ENCODE assay signal across 24 mouse cellular contexts in the genomic region with DNA sequence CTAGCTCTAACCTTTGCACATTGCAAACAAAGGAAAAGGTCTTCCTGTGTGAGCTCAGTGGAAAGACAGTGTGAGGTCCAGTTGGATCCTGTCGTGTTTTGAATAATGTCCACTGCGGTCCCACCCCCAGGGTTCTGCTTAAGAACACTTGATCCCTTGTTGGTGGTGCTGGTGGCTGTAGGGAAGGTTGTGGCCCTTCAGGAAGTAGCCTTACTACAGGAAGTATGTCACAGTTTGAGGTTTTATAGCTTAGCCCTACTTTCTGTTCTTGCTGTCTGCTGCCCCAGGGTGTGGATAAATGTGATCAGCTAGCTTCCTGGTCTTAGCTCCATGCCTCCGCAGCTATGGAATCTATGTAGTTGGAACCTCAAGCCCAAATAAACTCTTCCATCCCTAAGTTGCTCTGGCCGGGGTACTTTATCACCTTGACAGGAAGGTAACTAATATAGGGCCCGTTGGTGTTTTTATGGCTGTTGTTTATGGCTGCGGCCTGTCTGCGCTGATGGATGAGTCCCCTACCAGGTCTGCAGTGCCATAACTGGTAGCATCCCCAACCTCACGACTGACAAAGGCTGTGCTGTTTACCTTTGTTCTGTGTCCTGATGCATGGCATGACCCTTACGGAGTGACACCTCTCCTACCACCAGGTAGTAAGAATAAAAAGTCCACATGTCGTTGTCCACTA.
DNase-seq lines count a peak whose midpoint lies in the region; ATAC-seq lines count a peak whose summit lies in the region.
"Had no signal": no experiment of that assay in that cellular context is flagged by ENCODE, and none has a peak within 500 bp of the region (broad histone marks: within the 10 kb centered on the region; RNA-seq: fewer than 3 reads in every experiment).

No protein-coding gene starts in this region.

- H3K4me1 ChIP-seq in kidney, embryonic 15.5 days, result peaks cover 10% of the 10 kb centered on the region
- H3K4me1 ChIP-seq in limb, embryonic 11.5 days (ENCODE audit: control insufficient read depth, insufficient read depth, low read length), result no peaks in the 10 kb centered on the region
- H3K4me1 ChIP-seq: embryonic facial prominence, embryonic 15.5 days; forebrain, embryonic 15.5 days had no signal

- DNase-seq in kidney, adult 11 months, result no peak
- DNase-seq in ES-CJ7 (ENCODE audit: low read depth, low spot score), result peak; percentile 35
- DNase-seq in embryo, embryonic 10 days (ENCODE audit: low spot score), result peak; percentile 40
- DNase-seq in limb, embryonic 11.5 days (ENCODE audit: low spot score), result peak; percentile 23
- DNase-seq in heart, postnatal 4 days, result no peak
- DNase-seq in layer of hippocampus, adult 18-20 months (ENCODE audit: low spot score in 2 of 2), result no peak
- DNase-seq: adrenal gland, adult 2 months; cerebellum, adult 11 months; cerebellum, adult 9-11 months; heart, adult 11 months; kidney, adult 18-20 months; midbrain, embryonic 14.5 days; right cerebral cortex, adult 18-20 months had no signal

- H3K27ac ChIP-seq in kidney, embryonic 15.5 days, result no peak overlapping the region
- H3K27ac ChIP-seq in limb, embryonic 11.5 days (replicated peaks; ENCODE audit: low read depth, low read length), result no peak overlapping the region
- H3K27ac ChIP-seq: embryonic facial prominence, embryonic 15.5 days; forebrain, embryonic 15.5 days; hindbrain, embryonic 13.5 days; left cerebral cortex, adult 2 months; macrophage; neural tube, embryonic 15.5 days had no signal

- no peak overlapping the region for H3K4me2 ChIP-seq in kidney, embryonic 15.5 days
- H3K4me2 ChIP-seq in limb, embryonic 11.5 days (ENCODE audit: low read depth, severe bottlenecking), result no peak overlapping the region
- H3K4me2 ChIP-seq: embryonic facial prominence, embryonic 15.5 days; forebrain, embryonic 15.5 days; heart, embryonic 11.5 days; hindbrain, embryonic 13.5 days; neural tube, embryonic 15.5 days had no signal

- H3K36me3 ChIP-seq in kidney, embryonic 15.5 days, result no peaks in the 10 kb centered on the region
- no peaks in the 10 kb centered on the region for H3K36me3 ChIP-seq in limb, embryonic 11.5 days (ENCODE audit: control insufficient read depth, insufficient read depth, low read length)
- H3K36me3 ChIP-seq: embryonic facial prominence, embryonic 15.5 days; forebrain, embryonic 15.5 days; hindbrain, embryonic 13.5 days; neural tube, embryonic 15.5 days had no signal

- H3K27me3 ChIP-seq in kidney, embryonic 15.5 days, result no peaks in the 10 kb centered on the region
- H3K27me3 ChIP-seq in limb, embryonic 11.5 days (ENCODE audit: control insufficient read depth, insufficient read depth, low read length), result no peaks in the 10 kb centered on the region
- H3K27me3 ChIP-seq: embryonic facial prominence, embryonic 15.5 days; forebrain, embryonic 15.5 days; hindbrain, embryonic 13.5 days; neural tube, embryonic 15.5 days had no signal

- peak; percentile 71; the same call in 1 of the 2 replicates for ATAC-seq in kidney, embryonic 15.5 days (replicated peaks; ENCODE audit: low FRiP score)
- no peak for ATAC-seq in limb, embryonic 11.5 days (ENCODE audit: insufficient number of reproducible peaks, low FRiP score, low TSS enrichment, low read depth)
- ATAC-seq: CD4-positive, CD25-positive, alpha-beta regulatory T cell, adult 4 months; forebrain, embryonic 15.5 days; lung, postnatal 0 days had no signal

- no peaks in the 10 kb centered on the region for H3K9me3 ChIP-seq in kidney, embryonic 15.5 days (replicated peaks)
- H3K9me3 ChIP-seq in limb, embryonic 11.5 days (ENCODE audit: control insufficient read depth, low read length), result no peaks in the 10 kb centered on the region
- H3K9me3 ChIP-seq: embryonic facial prominence, embryonic 15.5 days; forebrain, embryonic 15.5 days; hindbrain, embryonic 13.5 days; neural tube, embryonic 15.5 days had no signal

- 12% methylated on average over 10 of the region's 10 CpGs for WGBS in kidney, embryonic 15.5 days
- WGBS in limb, embryonic 11.5 days, result 22% methylated on average over 10 of the region's 10 CpGs

- H3K4me3 ChIP-seq in kidney, embryonic 15.5 days (replicated peaks), result no peak overlapping the region
- H3K4me3 ChIP-seq in limb, embryonic 11.5 days (ENCODE audit: low read depth, low read length), result no peak overlapping the region
- H3K4me3 ChIP-seq: embryonic facial prominence, embryonic 15.5 days; forebrain, embryonic 15.5 days; hindbrain, embryonic 13.5 days; left cerebral cortex, adult 2 months; myocyte; neural tube, embryonic 15.5 days had no signal

- H3K9ac ChIP-seq in kidney, embryonic 15.5 days, result no peak overlapping the region
- H3K9ac ChIP-seq in limb, embryonic 11.5 days (ENCODE audit: low read length), result no peak overlapping the region
- H3K9ac ChIP-seq: embryonic facial prominence, embryonic 15.5 days; forebrain, embryonic 15.5 days; hindbrain, embryonic 13.5 days; neural tube, embryonic 15.5 days had no signal

Comparison
In these comparisons a context has a peak if more than half of its experiments do, and no peak if none do; other contexts are left out.
1. DNase-seq: peak in ES-CJ7 (single experiment), embryo, embryonic 10 days (single experiment) and limb, embryonic 11.5 days (single experiment); none in kidney, adult 11 months (single experiment), heart, postnatal 4 days (single experiment) and layer of hippocampus, adult 18-20 months (0 of 2).